Mouse (Mus musculus) spleen, adult 2 months (tissue): Measurements from ENCODE around the gene Bdh1. TPM values are rescaled to one million over a fixed set of nuclear protein-coding genes. Genes with fewer than 3 reads are reported as not detected.

Experiments
- DNase-seq, 2 experiments: peaks; one replicate each; pipeline versions ENCODE4 v3.0.0 to v3.0.0-alpha.2; 2012 to 2021; ENCODE audit warnings: low spot score in 2 of 2, low read depth in 1 of 2
- H3K27ac ChIP-seq: fragments of 200-500 bp; 2 replicates; pipeline ENCODE4 v1.5.1; 2012; ENCODE audit warnings: low read length, inconsistent platforms; ENCODE audit not compliant: insufficient read depth
- H3K27me3 ChIP-seq: fragments of 200-500 bp; 2 replicates; pipeline ENCODE4 v1.6.1; 2012; ENCODE audit warnings: mild to moderate bottlenecking, moderate library complexity, low read length, inconsistent platforms; ENCODE audit not compliant: control insufficient read depth, insufficient read depth
- H3K36me3 ChIP-seq: fragments of 200-500 bp; 2 replicates; pipeline ENCODE4 v1.6.1; 2012; ENCODE audit warnings: mild to moderate bottlenecking, low read length, inconsistent platforms; ENCODE audit not compliant: control insufficient read depth, insufficient read depth
- H3K4me1 ChIP-seq: fragments of 200-500 bp; 2 replicates; pipeline ENCODE4 v1.6.1; 2011; ENCODE audit warnings: inconsistent platforms; ENCODE audit not compliant: control insufficient read depth, insufficient read depth, insufficient read length
- H3K4me3 ChIP-seq: fragments of 200-500 bp; 2 replicates; pipeline ENCODE4 v1.5.1; 2011; ENCODE audit warnings: mild to moderate bottlenecking, inconsistent platforms; ENCODE audit not compliant: insufficient read depth, insufficient read length; ENCODE audit errors: extremely low read depth
- CTCF ChIP-seq: fragments of 200-500 bp; IDR thresholded peaks from 2 replicates; pipeline ENCODE4 v1.5.1; 2011; ENCODE audit warnings: mild to moderate bottlenecking, inconsistent platforms; ENCODE audit not compliant: insufficient read depth, insufficient read length, insufficient replicate concordance; ENCODE audit errors: extremely low read depth
- POLR2A ChIP-seq: fragments of 200-500 bp; IDR thresholded peaks from 2 replicates; pipeline ENCODE4 v1.6.1; 2011; ENCODE audit warnings: low read depth, low read length, inconsistent platforms
- WGBS: fragments of 180-500 bp; shearing (Covaris S2); methylation state at CpG from one replicate; pipeline ENCODE4 v1.1.7; 2018; 5-methylcytosine and 5-hydroxymethylcytosine counted together
- polyA plus RNA-seq: library from polyadenylated mRNA; depleted of rRNA; stranded (reverse); fragments of >200 nt; gene quantifications from 2 replicates; pipeline ENCODE4 v1.2.3, GENCODE M21; 2012

The Bdh1 gene
- polyA plus RNA-seq, 1 experiment = 10.9 TPM

GRCm38 (mm10) chr16:31493550-31493965, 71.5 kb downstream of the Bdh1 start:
- DNase-seq = no peak
- H3K36me3 ChIP-seq = no peaks in the 10 kb centered on the region
- TF ChIP-seq POLR2A = no peak
- no peak for TF ChIP-seq CTCF
- WGBS = 61% methylated on average over 6 of the region's 6 CpGs
- no peaks in the 10 kb centered on the region for H3K4me1 ChIP-seq
- no peak overlapping the region for H3K27ac ChIP-seq
- no peaks in the 10 kb centered on the region for H3K27me3 ChIP-seq
- H3K4me3 ChIP-seq = no peak overlapping the region

- no peaks in the 10 kb centered on the region for H3K36me3 ChIP-seq
- no peaks in the 10 kb centered on the region for H3K27me3 ChIP-seq
- no peak for TF ChIP-seq CTCF
- no peak for TF ChIP-seq POLR2A
- no peak for DNase-seq
- no peak overlapping the region for H3K4me3 ChIP-seq
- no peak overlapping the region for H3K27ac ChIP-seq
- WGBS = 79% methylated on average over 6 of the region's 6 CpGs
- H3K4me1 ChIP-seq = no peaks in the 10 kb centered on the region
These were observed 71.9 kb downstream of the Bdh1 start for GRCm38 (mm10) chr16:31493991-31494390.

- TF ChIP-seq POLR2A (no peak), CTCF (no peak)
- no peak for DNase-seq
- 82% methylated on average over 7 of the region's 7 CpGs for WGBS
- no peaks in the 10 kb centered on the region for H3K36me3 ChIP-seq
- no peak overlapping the region for H3K27ac ChIP-seq
- H3K27me3 ChIP-seq = no peaks in the 10 kb centered on the region
- H3K4me1 ChIP-seq = no peaks in the 10 kb centered on the region
- no peak overlapping the region for H3K4me3 ChIP-seq
These were observed 73.3 kb downstream of the Bdh1 start for GRCm38 (mm10) chr16:31495356-31495755.

GRCm38 (mm10) chr16:31495769-31496168, 73.7 kb downstream of the Bdh1 start:
- no peak overlapping the region for H3K4me3 ChIP-seq
- H3K27ac ChIP-seq = no peak overlapping the region
- 88% methylated on average over 9 of the region's 9 CpGs for WGBS
- no peak for TF ChIP-seq POLR2A
- TF ChIP-seq CTCF = no peak
- DNase-seq = no peak
- H3K4me1 ChIP-seq = no peaks in the 10 kb centered on the region
- no peaks in the 10 kb centered on the region for H3K36me3 ChIP-seq
- no peaks in the 10 kb centered on the region for H3K27me3 ChIP-seq

- TF ChIP-seq POLR2A (no peak), CTCF (no peak)
These were observed 76.3 kb downstream of the Bdh1 start for GRCm38 (mm10) chr16:31498336-31498735.

GRCm38 (mm10) chr16:31499021-31499420, 76.9 kb downstream of the Bdh1 start:
- no peak for DNase-seq
- Histone ChIP-seq H3K36me3 (no peaks in the 10 kb centered on the region), H3K4me3 (no peak overlapping the region), H3K27me3 (no peaks in the 10 kb centered on the region), H3K27ac (no peak overlapping the region), H3K4me1 (no peaks in the 10 kb centered on the region)
- TF ChIP-seq CTCF (no peak), POLR2A (no peak)
- 92% methylated on average over 6 of the region's 6 CpGs for WGBS

More at GRCm38 (mm10) chr16:31498336-31498735, 76.3 kb downstream of the Bdh1 start:
- H3K36me3 ChIP-seq = no peaks in the 10 kb centered on the region
- WGBS = 66% methylated on average over 4 of the region's 4 CpGs
- H3K4me3 ChIP-seq = no peak overlapping the region
- H3K27ac ChIP-seq = no peak overlapping the region
- H3K4me1 ChIP-seq = no peaks in the 10 kb centered on the region
- DNase-seq = no peak
- H3K27me3 ChIP-seq = no peaks in the 10 kb centered on the region

GRCm38 (mm10) chr16:31499681-31500310, 77.7 kb downstream of the Bdh1 start:
- no peak for DNase-seq
- no peak overlapping the region for H3K27ac ChIP-seq
- no peaks in the 10 kb centered on the region for H3K27me3 ChIP-seq
- no peaks in the 10 kb centered on the region for H3K4me1 ChIP-seq
- H3K36me3 ChIP-seq = no peaks in the 10 kb centered on the region
- 91% methylated on average over 11 of the region's 11 CpGs for WGBS
- TF ChIP-seq POLR2A = no peak
- H3K4me3 ChIP-seq = no peak overlapping the region
